Mouse (Mus musculus): Measurements from ENCODE around the gene Myo3a. TPM values are rescaled to one million over a fixed set of nuclear protein-coding genes. Genes with fewer than 3 reads are reported as not detected.

The Myo3a gene
- polyA plus RNA-seq, 1 experiment from 2014 or later, result not detected

GRCm38 (mm10) chr2:22648394-22648793 is 421.1 kb downstream of the Myo3a start:
- Histone ChIP-seq H3K27me3 (ENCODE audit: control insufficient read depth, insufficient read depth, low read length) (no peaks in the 10 kb centered on the region), H3K9me3 (ENCODE audit: control insufficient read depth, low read length) (no peaks in the 10 kb centered on the region), H3K4me3 (ENCODE audit: low read depth, low read length) (no peak overlapping the region), H3K9ac (ENCODE audit: low read length) (no peak overlapping the region), H3K36me3 (ENCODE audit: control insufficient read depth, insufficient read depth, low read length) (no peaks in the 10 kb centered on the region), H3K4me1 (ENCODE audit: control insufficient read depth, insufficient read depth, low read length) (no peaks in the 10 kb centered on the region), H3K27ac (ENCODE audit: low read depth, low read length) (no peak overlapping the region), H3K4me2 (ENCODE audit: low read depth) (no peak overlapping the region)
- ATAC-seq (ENCODE audit: insufficient read depth, low FRiP score, low TSS enrichment) (no peak), DNase-seq (ENCODE audit: low spot score) (no peak)
- WGBS, result 76% methylated on average over 1 of the region's 1 CpGs

GRCm38 (mm10) chr2:22651826-22652225 is 424.5 kb downstream of the Myo3a start:
- WGBS, result 89% methylated on average over 4 of the region's 4 CpGs
- no peak overlapping the region for H3K4me3 ChIP-seq (ENCODE audit: low read depth, low read length)
- no peaks in the 10 kb centered on the region for H3K9me3 ChIP-seq (ENCODE audit: control insufficient read depth, low read length)
- no peak for ATAC-seq (ENCODE audit: insufficient read depth, low FRiP score, low TSS enrichment)
- no peaks in the 10 kb centered on the region for H3K4me1 ChIP-seq (ENCODE audit: control insufficient read depth, insufficient read depth, low read length)
- H3K9ac ChIP-seq (ENCODE audit: low read length), result no peak overlapping the region
- H3K27ac ChIP-seq (ENCODE audit: low read depth, low read length), result no peak overlapping the region
- no peaks in the 10 kb centered on the region for H3K36me3 ChIP-seq (ENCODE audit: control insufficient read depth, insufficient read depth, low read length)
- H3K27me3 ChIP-seq (ENCODE audit: control insufficient read depth, insufficient read depth, low read length), result no peaks in the 10 kb centered on the region
- DNase-seq (ENCODE audit: low spot score), result no peak
- H3K4me2 ChIP-seq (ENCODE audit: low read depth), result no peak overlapping the region

- ATAC-seq (ENCODE audit: insufficient read depth, low FRiP score, low TSS enrichment) (no peak), DNase-seq (ENCODE audit: low spot score) (no peak)
- no peaks in the 10 kb centered on the region for H3K36me3 ChIP-seq (ENCODE audit: control insufficient read depth, insufficient read depth, low read length)
- H3K4me1 ChIP-seq (ENCODE audit: control insufficient read depth, insufficient read depth, low read length), result no peaks in the 10 kb centered on the region
- no peaks in the 10 kb centered on the region for H3K9me3 ChIP-seq (ENCODE audit: control insufficient read depth, low read length)
- 75% methylated on average over 1 of the region's 1 CpGs for WGBS
- no peak overlapping the region for H3K4me2 ChIP-seq (ENCODE audit: low read depth)
- H3K9ac ChIP-seq (ENCODE audit: low read length), result no peak overlapping the region
- H3K27me3 ChIP-seq (ENCODE audit: control insufficient read depth, insufficient read depth, low read length), result no peaks in the 10 kb centered on the region
- no peak overlapping the region for H3K27ac ChIP-seq (ENCODE audit: low read depth, low read length)
- H3K4me3 ChIP-seq (ENCODE audit: low read depth, low read length), result no peak overlapping the region
These were observed 436.4 kb downstream of the Myo3a start for GRCm38 (mm10) chr2:22663731-22664130.

Small RNA genes within 50 kb of the gene (microRNA-seq; reads per million reads assigned to microRNA genes)
- gene Gm23636 (not detected), gene Mir3967 (not detected)

Measured in neural tube, embryonic 11.5 days (tissue).